Mouse (Mus musculus): ENCODE measurements around the gene Nrxn1.

- TF ChIP-seq CTCF (conservative IDR thresholded peaks at IDR 0.05; ENCODE audit: insufficient read depth, insufficient read length, low read depth, low read length) (no peak), POLR2A (IDR thresholded peaks at IDR 0.05; ENCODE audit: low read depth, low read length) (no peak)
These were observed 845.6 kb downstream of the Nrxn1 start for GRCm38 (mm10) chr17:90247071-90247849.

All from kidney, adult 2 months (tissue).